Mouse (Mus musculus) heart, postnatal 25 days (tissue): Measurements from ENCODE around the gene Ndufs6. TPM values are rescaled to one million over a fixed set of nuclear protein-coding genes. Genes with fewer than 3 reads are reported as not detected.

ENCODE experiments used
- DNase-seq: peaks from one replicate; pipeline ENCODE4 v3.0.0; 2022; ENCODE audit warnings: low spot score
- intact Hi-C: fragments of 180-260 bp; cut with DNase I; formaldehyde crosslinking; loops from one replicate; pipeline ENCODE4 v1.15.1; 2025
- total RNA-seq, 2 experiments: library from RNA; stranded (reverse); gene quantifications; 2 replicates each; pipeline ENCODE4 v1.2.3; 2021

The Ndufs6 gene
- total RNA-seq, 2 experiments from 2014 or later, result 1,182 to 1,218 TPM

DNA sequence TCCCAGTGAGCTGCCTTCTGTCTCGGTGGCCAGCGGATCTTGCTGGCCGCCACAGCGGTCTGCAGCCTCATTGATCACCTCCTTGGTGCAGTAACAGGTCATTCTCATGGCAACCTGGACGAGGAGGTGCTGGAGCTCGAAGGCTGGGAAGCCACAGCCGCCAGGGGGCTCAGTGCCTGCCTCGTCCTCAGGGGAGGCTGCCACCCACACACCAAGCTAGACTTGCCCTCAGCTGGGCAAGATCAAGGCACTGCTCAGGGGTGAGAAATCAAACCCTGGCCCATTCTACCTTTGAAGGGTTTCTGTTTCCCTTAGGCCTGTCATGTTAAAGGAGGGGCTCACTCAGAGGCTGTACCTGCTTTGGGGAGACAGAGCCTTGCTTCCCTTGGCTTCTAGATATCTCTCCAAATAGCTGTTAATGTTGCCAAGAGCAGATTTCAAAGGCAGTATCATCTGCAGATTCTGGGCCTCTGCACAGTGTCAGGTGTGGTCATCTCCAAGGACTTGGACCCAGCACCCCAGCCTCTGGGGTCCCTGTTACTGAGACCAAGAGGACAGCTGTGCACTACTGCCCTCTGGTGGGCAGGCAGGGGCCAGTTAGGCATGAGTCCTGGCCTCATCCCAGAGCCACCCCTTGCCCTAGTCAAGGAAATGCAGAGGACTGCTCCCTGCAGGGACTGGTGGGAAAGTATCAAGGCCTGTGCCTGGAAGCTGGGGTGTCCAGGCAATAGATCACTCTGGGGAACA is 18.0 kb downstream of the Ndufs6 start:
- no peak for DNase-seq
- intact Hi-C loops, result loop anchor here (2.0 kb wide), 1 partner anchor 150 kb away; no protein-coding TSS in a partner anchor

DNA sequence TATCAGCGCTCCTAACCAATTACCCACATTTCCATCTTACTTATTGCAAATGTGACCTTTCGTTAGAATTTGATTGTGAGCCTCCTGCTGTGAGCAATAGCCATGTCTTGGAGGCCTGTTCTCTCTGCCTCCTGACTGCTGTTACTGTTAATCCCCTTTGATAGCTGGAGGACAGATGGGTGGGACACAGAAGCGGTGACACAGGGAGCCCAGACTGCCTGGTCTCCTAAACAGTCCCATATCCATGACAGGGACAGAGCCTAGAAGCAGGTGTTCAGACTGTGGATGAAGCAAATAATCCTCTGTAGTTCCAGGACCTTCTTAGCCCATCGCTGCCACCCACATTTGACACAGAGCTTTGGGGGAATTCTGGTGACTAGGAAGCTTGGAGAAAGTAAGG is 21.9 kb downstream of the Ndufs6 start:
- intact Hi-C loops, result no loop called here
- DNase-seq, result no peak

DNA sequence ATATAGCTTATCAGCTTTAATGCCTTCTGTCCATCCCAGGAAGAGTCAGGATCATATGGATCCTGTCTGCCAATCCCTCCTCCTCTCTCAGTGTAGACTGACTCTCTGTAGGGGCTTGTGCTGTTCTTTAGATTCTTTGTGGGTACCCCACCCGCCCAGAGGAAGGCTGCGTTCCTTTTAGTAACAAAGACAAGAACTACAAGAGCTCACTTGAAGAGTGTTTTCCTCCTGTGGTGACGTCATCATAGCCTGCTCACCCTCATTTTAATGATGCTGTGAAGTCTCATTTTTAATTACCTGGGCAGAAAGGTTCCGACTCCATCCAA is 22.3 kb downstream of the Ndufs6 start:
- DNase-seq, result no peak
- intact Hi-C loops, result no loop called here

GRCm38 (mm10) chr13:73305398-73306084 is 22.8 kb downstream of the Ndufs6 start:
- intact Hi-C loops, result no loop called here
- DNase-seq, result no peak

DNA sequence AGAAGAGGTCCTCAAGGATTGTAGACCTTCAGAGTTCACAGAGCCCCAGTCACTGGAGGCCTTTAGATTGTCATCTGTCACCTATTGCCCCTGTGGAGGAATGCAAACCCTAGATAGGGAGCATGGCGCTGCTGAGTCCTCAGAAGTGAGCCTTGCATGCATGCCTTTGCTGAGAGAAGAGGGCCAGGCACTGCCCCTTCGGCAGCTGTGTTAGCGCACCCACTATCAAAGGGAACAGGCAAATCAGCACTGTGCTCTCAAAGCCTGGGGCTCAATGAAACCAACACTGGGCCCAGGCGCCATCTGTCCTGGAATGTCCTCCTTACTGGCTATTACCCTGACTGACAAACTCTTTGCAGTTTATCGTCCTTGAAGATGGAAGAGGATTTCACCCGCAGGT is 23.6 kb downstream of the Ndufs6 start:
- no peak for DNase-seq
- intact Hi-C loops, result no loop called here

- no peak for DNase-seq
- intact Hi-C loops, result no loop called here
Observed at GRCm38 (mm10) chr13:73299322-73299721, 29.0 kb downstream of the Ndufs6 start.

- no peak for DNase-seq
- intact Hi-C loops, result no loop called here
Observed at GRCm38 (mm10) chr13:73298717-73299116, 29.6 kb downstream of the Ndufs6 start.

- intact Hi-C loops, result no loop called here
Observed at GRCm38 (mm10) chr13:73291102-73291501, 37.2 kb downstream of the Ndufs6 start.

DNA sequence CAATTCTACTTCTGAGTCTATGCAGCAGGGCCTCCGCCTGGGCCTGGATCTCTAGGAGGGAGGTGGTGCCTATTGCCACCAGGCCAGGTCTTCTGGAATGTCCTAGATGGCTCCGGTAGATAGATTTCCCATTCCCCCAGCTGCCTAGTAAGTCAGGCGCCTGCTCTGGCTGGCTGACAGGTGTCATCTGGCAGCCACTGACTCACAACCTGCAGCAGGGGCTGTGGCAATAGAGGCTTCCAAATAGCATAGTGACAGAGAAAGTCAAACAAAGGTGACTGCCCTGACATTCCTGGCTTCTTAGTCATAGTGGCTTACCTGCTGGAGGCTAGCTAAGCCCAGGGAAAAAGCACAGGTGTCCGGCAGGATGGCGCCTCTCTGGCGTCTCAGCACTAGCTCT is 38.1 kb downstream of the Ndufs6 start:
- DNase-seq, result no peak
- intact Hi-C loops, result no loop called here

More at GRCm38 (mm10) chr13:73291102-73291501, 37.2 kb downstream of the Ndufs6 start:
- no peak for DNase-seq

DNA sequence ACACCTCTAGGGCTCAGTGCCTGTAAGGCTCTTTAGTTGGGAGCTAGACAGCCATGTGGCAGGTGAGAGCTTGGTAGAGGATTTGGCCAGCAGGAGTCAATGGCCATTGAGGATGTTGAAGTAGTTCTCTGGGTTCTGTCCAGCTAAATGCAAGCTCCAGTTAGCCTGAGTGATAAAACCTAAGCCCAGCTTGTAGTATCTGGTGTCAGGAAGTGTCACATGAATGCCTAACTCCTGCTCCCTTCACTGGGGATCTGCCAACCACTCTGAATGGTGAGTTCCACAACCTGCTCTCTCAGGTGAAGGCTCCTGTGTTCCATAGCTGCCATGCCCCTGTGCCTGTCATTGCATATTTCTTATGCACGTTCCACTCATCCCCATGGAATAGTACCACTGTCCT is 44.8 kb downstream of the Ndufs6 start:
- intact Hi-C loops, result no loop called here
- DNase-seq, result no peak

- no peak for DNase-seq
- intact Hi-C loops, result no loop called here
Observed at GRCm38 (mm10) chr13:73282407-73282806, 45.9 kb downstream of the Ndufs6 start.

DNA sequence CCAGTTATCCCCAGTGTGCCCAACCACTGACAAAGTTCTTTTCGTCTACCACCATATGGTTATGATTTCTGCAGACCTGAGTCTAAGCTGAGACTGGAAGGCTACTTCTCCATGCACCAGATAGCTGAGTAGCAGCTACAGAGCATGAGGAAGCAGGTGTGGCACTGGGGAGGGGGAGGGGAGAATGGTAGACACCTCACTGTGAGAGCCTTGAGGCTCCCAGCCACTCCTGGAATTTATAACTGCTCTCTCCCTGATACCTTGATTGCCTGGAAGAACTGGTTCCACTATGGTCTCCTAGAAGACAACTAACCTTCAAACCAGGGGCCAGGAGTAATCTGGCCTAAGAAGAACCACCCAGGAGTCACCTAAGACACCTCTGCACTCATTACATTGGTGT is 49.1 kb downstream of the Ndufs6 start:
- intact Hi-C loops, result no loop called here
- DNase-seq, result no peak

- DNase-seq, result no peak
- intact Hi-C loops, result no loop called here
Observed at GRCm38 (mm10) chr13:73277797-73278196, 50.5 kb downstream of the Ndufs6 start.

- intact Hi-C loops, result no loop called here
- DNase-seq, result no peak
Observed at GRCm38 (mm10) chr13:73277361-73277760, 51.0 kb downstream of the Ndufs6 start.

- no peak for DNase-seq
- intact Hi-C loops, result no loop called here
Observed at GRCm38 (mm10) chr13:73273536-73273935, 54.8 kb downstream of the Ndufs6 start.

- intact Hi-C loops, result no loop called here
Observed at GRCm38 (mm10) chr13:73272794-73273282, 55.5 kb downstream of the Ndufs6 start.

DNA sequence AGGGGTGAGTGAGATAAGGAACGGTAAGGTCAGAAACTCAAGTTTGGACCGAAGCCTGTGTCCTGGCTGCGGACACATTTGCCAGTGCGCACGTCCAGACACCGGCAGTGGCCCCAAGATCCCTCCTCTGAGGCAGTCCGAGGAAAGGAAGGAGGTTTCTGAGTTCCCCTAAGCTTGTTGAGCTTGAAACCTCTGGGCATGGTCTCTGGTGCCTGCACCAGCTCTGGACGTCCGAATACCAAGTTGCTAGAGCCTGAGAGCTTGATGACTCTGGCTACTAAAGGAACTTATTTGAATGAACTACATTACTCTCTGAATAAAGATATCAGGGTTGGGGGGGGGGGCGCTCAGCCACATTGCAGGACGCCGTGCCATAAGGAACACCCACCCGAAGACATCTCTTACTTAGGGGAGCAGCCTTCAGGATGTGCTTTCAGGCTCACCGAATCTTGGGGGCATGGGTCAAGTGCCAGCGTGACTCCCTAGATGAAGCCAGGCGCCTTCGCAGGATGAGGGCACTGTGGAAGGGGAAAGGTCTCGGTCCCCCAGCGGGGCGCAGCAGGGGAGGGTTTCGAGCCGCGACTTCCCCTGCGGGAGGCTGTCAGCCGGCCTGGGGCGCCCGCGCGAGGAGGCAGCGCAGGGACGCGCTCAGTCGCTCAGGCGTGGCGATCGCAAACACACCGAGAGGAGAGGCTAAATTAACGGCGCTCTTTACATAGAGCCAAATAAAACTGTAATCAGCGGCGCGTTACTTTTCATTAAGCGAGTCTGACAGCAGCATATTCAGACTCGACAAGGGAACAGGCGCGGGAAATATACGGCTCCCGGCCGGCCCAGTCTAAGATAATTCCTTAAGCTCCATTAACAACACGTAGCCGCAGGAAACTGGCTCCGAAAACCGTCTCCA is 56.8 kb downstream of the Ndufs6 start:
- intact Hi-C loops, result no loop called here
- no peak for DNase-seq

More at GRCm38 (mm10) chr13:73272794-73273282, 55.5 kb downstream of the Ndufs6 start:
- no peak for DNase-seq

GRCm38 (mm10) chr13:73270451-73271081 is 57.8 kb downstream of the Ndufs6 start:
- no peak for DNase-seq
- intact Hi-C loops, result no loop called here

DNA sequence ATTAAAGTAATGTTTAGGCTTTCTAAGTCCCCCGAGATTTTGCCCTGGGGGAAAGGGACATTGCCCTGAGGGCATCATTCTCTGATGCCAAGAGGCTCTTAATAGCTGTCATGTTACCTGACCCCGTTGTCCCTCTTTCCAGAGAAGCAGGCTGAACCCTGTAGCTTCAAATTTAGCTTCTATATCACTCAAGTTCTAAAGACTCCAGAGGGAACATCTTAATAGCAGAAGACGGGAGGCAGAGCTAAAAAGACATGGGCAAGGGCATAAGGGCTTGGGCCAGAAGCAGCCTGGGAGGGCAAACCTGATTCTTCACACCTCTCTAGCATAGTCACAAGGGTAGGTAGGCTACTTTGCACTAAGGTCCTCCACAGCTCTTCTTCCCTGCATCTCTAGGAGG is 58.5 kb downstream of the Ndufs6 start:
- intact Hi-C loops, result no loop called here
- no peak for DNase-seq
